Mouse (Mus musculus) neural tube, embryonic 10.5 days (tissue): ENCODE results near the gene Crb2.

Experiments used
- DNase-seq: peaks from one replicate; pipeline ENCODE4 v3.0.0-alpha.2; 2017; ENCODE audit warnings: low spot score; ENCODE audit errors: extremely low spot score

Gene Crb2

DNA sequence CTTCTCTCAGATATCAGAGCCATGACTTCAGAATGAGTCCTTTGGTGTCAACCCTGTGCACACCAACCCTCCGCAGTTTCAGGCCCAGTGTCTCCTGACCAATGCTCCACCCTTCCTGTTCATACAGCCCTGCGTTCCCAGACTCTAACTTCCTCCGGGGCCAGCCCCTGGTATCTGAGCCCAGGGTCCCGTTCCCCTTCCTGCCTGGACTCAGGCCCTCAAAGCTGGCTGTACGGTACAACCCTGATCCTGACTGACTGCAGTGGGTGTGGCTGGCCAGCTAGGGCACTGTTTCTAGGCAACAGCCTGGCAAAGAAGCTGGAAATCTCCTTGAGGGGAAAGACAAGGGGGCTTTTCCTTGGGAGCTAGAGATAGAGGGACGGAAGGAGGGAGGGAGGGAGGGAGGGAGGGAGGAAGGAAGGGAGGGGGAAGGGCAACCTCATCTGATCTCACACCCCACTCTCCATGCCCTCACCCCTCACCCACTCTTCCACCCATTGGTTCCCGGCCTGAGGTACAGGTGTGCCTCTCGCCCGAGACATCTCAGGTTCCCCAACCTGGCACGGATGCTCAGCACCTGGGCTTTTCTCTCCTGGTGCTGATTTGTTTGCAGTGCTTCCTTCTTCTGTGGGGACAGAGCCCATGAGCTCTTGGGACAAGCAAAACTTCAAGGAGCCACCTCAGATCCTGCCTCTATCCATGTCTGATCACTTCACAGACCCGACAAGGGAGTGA is 9.9 kb upstream of the Crb2 start:
- DNase-seq, result no peak

DNA sequence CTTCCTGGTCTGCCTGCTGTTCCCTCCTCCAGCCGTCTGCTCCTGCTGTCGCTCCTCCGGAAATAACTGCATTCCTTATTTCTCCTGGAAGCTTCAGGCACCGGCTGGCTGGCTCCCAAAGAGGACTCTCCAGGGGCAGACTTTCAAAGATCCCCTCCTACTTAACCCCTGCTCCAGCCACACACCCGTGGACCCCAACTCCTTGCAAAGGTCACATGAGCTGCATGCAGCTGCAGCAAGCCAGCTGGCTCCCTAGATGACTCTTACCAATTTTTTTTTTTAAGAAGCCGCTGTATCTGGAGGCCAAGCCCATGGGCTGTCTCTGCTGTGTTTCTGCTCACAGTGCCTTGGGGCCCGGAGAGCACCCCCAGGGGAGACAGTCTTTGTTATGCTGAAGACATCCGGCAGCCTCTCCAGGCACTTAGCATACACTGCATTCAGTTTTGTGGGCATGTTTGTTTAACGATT is 8.9 kb upstream of the Crb2 start:
- DNase-seq, result peak; percentile 45

DNA sequence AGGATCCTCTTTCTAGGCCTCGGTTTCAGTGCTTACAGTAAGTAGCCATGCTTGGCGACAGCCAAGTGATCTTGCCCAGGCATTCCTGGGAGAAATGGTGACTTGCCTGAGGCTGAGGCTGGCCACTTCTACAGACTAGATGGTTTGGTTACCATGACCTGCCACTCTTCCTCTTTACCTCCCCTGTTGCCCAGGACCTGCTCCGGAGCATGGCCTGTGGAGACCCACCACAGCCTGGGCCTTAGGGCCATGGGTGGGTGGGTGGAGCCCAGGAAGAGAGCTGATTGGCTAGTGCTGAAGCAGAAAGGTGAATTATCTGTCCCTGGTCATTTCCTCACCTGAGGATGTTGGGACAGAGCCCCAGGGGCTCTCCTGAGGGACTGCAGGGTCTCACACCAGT is 8.3 kb upstream of the Crb2 start:
- DNase-seq, result no peak

DNA sequence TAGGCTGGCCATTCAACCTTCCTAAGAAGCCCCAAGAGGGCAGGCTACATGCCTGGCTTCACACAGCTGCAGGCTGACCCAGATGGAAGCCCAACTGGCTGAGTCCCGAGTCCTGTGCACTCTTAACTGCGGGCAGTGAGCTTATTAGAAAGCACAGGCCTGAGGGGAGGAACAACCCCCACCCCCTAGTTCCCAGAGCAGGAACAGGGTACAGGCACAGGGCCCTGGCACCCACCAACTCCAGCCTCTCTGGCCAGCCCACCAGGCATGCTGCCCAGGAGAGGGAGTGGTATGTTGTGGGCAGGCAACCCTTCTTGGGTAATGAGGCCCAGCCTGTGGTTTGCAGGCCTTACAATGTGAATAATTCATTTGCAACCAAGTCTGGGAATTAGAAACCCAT is 7.1 kb upstream of the Crb2 start:
- DNase-seq, result no peak

DNA sequence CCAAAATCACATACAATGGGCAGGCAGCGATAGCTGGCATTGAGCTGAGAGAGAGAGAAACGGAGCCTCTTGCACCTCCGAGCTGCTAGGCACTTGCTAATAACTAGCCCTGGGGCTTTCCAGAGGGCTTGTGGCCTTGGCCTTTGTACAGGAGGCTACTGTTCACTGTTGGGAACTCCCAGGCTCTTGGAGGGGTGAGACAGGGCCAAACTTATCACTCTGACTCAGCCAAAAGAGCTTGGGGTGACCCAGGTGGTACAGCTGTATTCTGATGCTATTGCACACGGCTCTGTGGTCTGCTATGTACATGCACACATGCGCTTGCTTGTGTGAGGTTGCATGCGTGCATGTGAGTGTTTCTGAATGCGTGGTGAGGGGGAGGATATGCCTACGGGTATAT is 6.3 kb upstream of the Crb2 start:
- DNase-seq, result no peak

DNA sequence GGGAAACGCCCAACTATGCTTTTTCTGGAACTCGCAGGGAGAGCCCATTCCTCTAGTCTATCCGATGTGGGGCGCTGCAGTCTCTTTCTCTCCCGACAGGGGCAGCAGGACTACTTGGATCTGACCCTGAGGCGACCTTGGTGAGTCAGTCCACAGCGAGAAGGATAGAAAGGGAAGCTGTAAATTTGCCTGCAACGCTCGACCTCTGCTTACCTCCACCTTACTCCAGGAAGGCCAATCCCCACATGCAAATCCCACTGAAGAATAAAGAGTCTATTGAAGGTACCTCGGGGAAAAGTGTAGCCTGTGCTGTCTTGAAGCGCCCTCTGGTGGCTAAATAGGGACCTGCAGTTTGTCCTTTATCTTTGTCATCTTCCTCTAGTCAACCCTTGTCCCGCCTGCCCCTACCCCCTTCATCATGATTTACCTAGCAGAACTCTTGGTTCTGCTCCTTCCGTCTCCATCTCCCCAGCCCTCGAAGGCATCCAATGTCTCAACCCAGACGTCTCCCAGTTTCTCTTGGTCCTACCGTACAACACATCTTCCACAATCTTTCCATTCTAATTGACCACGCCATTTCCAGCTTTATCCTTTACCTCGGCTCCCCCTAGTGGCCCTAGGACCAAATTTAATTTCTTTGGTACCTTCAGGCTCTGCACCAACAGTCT is 4.3 kb upstream of the Crb2 start:
- DNase-seq, result peak; percentile 93

DNA sequence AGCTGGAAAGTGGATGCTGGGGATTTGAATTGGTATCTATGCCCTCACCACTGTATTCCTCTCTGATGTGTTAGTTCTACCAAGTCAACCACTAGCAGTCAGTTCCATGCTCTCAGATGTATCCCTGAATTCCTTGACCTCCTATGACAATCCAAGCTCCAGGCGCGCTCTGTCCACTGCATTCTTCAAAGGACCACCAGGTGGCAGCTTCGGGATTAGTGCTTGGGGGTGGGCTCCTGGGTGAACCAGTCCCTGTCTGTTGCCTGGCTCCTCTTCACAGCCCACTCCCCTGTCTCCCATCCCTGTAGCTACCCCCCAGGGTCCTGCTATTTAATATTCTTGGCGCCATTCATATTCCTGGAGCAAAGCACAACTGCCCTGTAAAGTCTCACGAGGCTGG is 1.5 kb upstream of the Crb2 start:
- DNase-seq, result peak; percentile 85

DNA sequence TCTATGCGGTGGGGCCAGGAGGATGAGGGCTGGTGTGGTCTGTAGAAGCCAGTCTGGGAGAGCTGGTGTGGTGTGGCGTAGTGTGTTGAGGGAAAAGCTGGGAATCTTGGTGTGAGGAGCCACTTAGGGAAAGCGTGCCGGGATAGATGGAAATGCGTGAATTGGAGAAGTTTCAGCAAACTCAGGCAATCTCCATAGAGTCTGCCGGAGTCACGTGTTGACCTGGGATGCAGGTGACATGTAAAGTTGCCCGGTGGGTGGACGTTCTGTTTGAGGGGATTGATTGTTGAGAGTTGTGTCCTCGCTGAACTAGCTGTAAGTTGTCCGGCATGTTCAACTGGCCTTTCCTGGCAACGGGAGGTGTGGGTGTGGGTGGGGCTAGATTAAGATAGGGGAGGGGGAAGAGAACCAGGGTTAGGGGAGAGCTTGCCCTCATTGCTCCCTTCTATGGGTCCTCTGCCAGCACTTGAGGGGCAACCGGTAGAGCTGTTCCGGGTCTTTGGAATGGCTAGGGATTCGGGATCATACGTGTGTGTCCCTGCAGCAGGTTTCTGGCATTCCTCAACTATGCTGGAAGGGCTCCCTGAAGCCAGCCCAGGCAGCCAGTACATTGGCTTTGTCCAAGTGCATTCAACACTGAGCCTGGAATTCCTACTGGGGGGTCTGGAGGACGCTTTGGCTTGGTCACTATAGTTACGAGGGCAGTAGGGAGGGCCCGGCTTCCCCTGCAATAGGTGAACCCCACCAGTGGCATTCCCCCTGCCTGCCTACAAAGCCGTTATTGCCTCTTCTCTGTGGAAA is 762 bp downstream of the Crb2 start:
- DNase-seq, result no peak

DNA sequence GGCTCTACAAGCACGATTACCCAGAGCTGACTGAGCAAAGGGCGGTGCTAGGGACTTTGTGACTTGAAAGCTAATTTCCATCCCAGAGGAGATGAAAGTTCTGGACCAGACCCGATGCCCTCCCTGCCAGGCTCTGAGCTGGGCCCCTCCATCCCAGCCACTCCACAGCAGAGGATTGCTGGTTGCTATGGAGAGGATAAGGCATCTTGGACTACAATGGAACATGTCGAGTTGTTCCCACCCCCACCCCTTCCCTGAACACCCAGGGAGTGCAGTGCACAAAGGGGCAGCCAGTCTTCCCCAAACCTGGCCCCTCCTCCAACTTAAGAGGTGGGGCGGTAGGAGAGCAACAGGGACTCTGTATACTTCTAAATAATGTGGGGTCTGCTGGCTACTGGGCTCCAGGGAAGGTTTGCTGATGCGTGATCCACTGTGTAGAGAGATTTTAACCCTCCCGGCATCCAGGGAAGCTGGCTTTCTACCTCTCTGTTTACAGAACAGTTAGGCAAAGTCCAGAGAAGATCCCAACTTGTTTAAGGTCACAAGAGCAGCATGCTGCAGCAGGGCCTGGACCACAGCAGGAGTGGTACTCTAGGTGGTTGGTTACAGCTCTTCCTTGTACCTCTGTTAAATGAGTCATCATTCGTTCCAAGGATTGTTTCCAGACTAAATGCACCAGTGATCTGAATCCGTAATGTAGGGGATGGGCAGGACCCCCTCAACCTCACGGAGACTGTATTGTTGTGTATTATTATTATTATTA is 2.1 kb downstream of the Crb2 start:
- DNase-seq, result peak; percentile 66

DNA sequence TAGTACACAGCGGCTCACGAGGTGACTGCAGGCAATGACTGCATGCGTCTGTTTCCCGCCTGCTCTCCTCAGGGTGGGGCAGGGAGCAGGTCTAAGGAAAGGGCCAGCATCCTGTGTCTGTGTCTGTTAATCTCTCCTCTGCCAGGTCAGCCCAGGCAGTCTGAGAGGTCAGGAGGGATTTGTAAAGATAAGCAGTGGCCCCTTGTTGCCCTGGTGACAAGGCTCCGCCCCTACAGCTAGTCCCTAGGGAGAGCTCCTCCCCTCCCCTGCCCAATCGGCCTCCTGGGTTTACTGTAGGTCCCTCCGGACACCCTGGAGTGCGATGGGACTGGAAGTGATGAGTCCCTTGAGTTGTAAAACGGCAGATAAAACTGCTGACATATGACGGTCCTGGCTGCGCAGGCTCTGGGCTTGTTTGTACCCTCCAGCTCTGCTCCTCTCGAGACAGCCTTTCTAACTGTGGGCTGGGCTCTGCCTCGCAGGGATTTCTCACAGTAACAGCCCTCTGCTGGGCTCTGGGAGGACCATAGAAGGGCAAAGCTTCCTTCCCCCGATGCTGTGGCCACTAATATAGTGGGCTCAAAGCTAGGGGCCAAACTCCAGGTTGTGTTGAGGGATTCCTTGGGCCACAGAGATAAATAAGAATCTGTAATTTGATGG is 4.4 kb downstream of the Crb2 start:
- peak; percentile 80 for DNase-seq

DNA sequence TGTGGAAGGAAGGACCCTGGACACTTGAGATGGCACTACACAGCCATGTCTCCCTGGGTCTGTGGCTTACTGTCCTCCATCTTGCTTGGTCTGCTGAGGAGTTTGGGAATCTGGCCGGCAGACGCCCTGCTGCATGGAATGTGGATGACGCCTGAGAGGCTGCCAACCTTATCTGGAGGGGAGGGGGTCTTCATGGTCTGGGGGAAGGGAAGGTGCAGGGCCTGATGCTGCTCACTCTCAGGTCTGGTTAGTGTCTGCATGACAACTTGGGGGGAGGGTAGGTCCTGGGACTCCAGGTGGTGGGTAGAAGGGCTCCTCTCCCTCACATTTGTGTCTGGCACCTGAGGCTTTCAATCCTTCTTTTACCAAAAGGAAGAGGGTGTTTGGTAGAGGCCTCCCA is 5.4 kb downstream of the Crb2 start:
- DNase-seq, result no peak

DNA sequence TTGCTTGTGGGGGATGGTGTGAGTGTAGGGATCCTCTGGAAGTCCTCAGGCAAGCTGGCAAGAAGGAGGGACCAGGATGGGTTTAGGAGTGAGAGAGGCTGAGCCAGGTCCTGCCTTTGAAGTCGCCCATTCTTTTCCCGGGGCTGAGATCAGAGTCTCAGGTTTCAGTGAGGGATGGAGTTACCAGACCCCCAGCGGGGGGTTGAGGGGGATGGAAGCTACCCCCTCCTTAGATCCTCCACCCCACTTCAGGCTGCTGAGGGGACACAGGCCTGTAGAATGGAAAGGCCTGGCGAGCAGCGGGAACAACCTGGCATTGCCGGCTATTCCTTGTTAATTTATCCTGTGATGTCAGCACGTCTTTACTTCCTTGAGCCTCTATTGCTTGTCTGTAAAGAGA is 6.0 kb downstream of the Crb2 start:
- DNase-seq, result no peak

DNA sequence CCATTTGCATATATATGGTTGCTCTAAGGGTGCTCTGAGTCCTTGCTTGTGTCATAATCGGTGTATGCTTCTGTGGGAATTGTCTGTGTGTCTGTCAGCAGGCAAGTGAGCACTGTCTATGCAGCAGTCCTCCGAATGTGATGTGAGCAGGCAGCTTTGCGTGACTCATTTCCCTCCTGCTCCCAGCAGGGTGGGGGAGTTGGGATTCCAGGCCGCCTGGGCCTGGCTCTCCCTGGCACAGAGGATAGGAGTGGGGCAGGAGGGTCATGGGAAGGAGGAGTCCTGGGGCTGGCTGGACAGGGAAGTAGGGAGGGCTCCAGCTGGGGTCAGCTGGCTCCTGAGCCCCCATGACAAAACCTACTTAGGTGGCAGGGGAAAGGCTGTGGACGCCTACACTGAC is 8.4 kb downstream of the Crb2 start:
- no peak for DNase-seq

DNA sequence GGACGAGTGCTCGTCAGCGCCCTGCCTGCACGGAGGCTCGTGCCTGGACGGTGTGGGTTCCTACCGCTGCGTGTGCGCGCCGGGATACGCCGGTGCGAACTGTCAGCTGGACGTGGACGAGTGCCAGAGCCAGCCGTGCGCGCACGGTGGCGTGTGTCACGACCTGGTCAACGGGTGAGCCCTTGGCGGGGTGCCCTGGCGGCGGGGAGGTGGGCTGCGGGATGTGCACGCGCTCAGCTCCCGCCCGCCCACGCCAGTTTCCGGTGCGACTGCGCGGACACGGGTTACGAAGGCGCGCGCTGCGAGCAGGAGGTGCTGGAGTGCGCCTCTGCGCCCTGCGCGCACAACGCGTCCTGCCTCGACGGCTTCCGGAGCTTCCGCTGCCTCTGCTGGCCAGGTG is 10.4 kb downstream of the Crb2 start:
- no peak for DNase-seq

DNA sequence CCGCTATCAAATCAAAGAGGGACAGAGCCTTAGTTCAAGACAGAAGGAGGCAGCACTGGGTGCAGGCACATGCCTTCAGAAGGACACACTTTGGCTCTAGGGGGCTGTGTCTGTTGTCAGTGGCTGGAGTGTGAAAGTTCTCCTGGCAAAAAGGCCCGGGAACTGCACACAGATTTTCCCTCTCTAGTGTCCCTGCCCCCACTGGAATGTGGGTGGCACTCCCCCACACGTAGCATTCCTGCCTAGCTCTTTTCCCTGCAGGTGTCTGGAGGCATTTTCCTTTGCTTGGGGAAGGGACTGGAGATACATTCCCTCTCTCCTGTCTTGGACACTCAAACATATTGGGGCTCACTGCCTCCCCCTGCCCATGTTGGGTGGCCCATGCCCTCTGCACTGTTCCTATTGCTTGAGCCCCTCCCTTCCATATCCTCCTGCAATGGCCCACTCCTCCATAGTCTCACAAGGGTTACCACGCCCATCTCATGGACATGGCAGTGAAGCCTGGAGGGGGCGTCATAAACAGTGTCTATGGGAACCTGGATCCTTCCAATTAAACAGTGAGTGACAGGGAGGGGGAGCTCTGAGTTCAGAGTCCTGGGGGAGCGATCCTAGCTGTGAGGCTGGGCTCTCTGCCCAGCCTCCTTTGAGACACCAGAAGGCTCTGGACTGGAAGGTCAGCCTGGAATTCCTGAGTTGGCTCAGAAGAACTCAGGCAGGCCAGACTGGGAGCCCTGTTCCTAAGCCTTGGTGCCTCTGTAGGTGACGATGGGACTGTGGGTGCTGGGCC is 12.3 kb downstream of the Crb2 start:
- no peak for DNase-seq

DNA sequence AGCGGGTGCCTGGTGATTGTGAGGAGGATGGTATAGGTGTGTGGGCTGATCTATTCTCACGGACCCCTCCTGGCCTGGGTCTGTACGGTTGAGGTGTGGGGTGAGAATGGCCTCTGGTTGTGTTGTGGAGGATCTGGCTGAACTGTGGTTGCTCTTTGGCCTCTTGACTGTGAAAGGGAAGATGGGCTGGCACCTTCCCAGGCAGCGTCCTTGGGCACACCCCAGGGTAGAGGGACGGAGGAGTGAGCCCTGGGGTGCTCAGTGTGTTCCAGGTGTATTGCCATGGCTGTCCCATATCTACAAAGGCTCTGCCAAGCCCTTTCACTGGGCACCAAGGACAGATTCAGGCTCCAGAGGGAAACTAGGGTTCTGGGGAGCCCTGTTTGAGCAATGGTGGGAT is 13.0 kb downstream of the Crb2 start:
- DNase-seq, result no peak

DNA sequence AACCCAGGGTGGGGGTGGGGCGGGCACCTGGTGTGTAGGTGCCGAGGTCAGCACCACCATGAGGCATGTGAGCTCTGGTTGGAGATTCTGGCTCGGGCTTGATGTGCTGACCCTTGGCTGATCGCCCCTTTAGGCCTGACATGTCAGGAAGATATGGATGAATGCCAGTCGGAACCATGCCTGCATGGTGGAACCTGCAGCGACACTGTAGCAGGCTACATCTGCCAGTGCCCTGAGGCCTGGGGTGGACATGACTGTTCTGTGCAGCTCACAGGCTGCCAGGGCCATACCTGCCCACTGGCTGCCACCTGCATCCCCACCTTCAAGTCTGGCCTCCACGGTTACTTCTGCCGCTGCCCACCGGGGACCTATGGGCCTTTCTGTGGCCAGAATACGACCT is 13.9 kb downstream of the Crb2 start:
- DNase-seq, result no peak

DNA sequence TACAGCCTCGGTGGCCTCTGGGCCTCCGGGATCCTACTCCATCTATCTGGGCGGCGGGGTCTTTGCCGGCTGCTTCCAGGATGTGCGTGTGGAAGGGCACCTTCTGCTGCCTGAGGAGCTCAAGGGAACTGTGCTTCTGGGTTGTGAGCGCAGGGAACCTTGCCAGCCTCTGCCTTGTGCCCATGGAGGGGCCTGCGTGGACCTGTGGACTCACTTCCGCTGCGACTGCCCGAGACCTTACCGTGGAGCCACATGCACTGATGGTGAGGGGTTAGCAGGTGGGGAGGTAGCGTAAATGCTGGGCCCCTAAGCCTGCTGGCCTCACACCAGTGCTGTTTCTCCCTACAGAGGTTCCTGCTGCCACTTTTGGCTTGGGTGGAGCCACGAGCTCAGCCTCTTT is 14.7 kb downstream of the Crb2 start:
- no peak for DNase-seq

DNA sequence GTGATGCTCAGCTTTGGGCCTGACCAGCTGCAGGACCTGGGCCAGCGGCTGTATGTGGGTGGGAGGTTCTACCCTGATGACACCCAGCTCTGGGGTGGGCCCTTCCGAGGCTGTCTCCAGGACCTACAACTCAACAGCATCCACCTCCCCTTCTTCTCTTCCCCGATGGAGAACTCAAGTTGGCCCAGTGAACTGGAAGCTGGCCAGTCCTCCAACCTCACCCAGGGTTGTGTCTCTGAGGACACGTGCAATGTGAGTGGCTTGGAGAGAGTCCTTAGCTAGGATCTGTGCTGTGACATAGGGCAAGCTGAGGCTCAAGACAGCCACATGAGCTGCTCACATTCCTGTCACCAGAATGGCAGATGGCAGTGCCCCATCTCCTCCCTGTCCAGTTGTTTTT is 15.3 kb downstream of the Crb2 start:
- no peak for DNase-seq

DNA sequence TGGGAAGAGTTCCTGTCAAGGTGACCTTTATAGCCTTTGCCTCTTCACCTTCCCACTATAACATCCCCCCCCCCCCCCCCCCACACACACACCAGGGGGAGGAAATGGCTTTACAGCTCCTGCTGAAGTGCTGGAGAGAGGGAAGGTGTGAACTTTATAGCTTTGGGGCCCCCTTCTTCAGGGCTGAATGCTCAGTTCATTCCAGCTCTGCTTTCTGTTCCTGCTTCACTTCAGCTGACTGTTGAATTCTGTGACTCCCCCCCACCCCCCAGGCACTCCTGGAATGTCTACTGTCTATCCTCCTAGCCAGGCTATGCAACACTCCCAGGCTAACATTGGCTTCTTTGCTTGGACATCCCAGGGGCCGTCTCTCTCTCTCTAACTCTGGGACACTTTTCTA is 20.0 kb downstream of the Crb2 start:
- no peak for DNase-seq
